Mouse (Mus musculus) layer of hippocampus, adult 18-20 months (tissue): ENCODE measurements around the gene Sparcl1. TPM values are rescaled to one million over a fixed set of nuclear protein-coding genes. Genes with fewer than 3 reads are reported as not detected.

Experiments used
- DNase-seq, 2 experiments: peaks; one replicate each; pipeline ENCODE4 v3.0.0; 2022; ENCODE audit warnings: low spot score in 2 of 2
- microRNA-seq, 2 experiments: library from miRNA; unstranded; fragments of <30 nt; microRNA quantifications; one replicate each; pipeline ENCODE4 v1.2.0; 2021
- total RNA-seq, 2 experiments: library from RNA; stranded (reverse); gene quantifications; 2 replicates each; pipeline ENCODE4 v1.2.3; 2021

Gene Sparcl1
- total RNA-seq, 2 experiments from 2014 or later = 1,467 to 1,533 TPM

- DNase-seq = no peak
Measured at GRCm38 (mm10) chr5:104032434-104033097, 81.0 kb downstream of the Sparcl1 start.

Small RNAs within 50 kb of the gene (microRNA-seq; reads per million reads assigned to microRNA genes)
- 0 to 0.99 reads per million in 2 experiments for gene Mir5619

Other genes with a start within 250 kb of the Sparcl1 start
- gene Klhl8, start 202.5 kb downstream of the Sparcl1 start, total RNA-seq = 10 to 100 TPM; 35.2 to 35.7 TPM
- gene Hsd17b13, start 136.3 kb downstream of the Sparcl1 start, total RNA-seq = not detected
- gene Hsd17b11, start 91.8 kb downstream of the Sparcl1 start, total RNA-seq = 10 to 100 TPM; 53.9 to 61.3 TPM
- 10 to 100 TPM; 76.8 to 77.4 TPM for gene Nudt9, start 67.4 kb downstream of the Sparcl1 start, total RNA-seq
- not detected for gene Gm17660, start 36.1 kb downstream of the Sparcl1 start, total RNA-seq
- under 1 TPM in 1 of 2 experiments, not detected in 1; 0.08 TPM for gene Dspp, start 57.0 kb upstream of the Sparcl1 start, total RNA-seq
- gene Dmp1, start 88.9 kb upstream of the Sparcl1 start, total RNA-seq = 1 to 10 TPM; 7.5 to 7.7 TPM
- gene Ibsp, start 185.4 kb upstream of the Sparcl1 start, total RNA-seq = under 1 TPM; 0.25 TPM
- not detected for gene Mepe, start 211.6 kb upstream of the Sparcl1 start, total RNA-seq